Mouse (Mus musculus) erythroblast, embryonic 14.5 days (primary cell): Measurements from ENCODE around the gene 4930442H23Rik.

Source experiments
- GATA1 ChIP-seq: IDR thresholded peaks from 2 replicates; pipeline ENCODE4 v1.6.1; 2012; ENCODE audit warnings: low read length, inconsistent platforms, mixed read lengths
- TAL1 ChIP-seq: IDR thresholded peaks from 3 replicates; pipeline ENCODE4 v1.6.1; 2012; ENCODE audit warnings: low read length, inconsistent platforms, mixed read lengths

GRCm38 (mm10) chr10:81175936-81176465 is 7.6 kb downstream of the 4930442H23Rik start:
- TF ChIP-seq TAL1 (no peak), GATA1 (no peak)
